Mouse (Mus musculus): ENCODE data around the gene Olfr30.
"Not testable (repeated sequence)": the region's sequence is repeated elsewhere in the genome, so short reads cannot be mapped to it uniquely, and the experiment has no call there.

Gene Olfr30

GRCm38 (mm10) chr11:58462170-58462569, at the start of gene Olfr30:
TSS of gene Olfr30 (minus strand) at chr11:58462270.
- no peak for DNase-seq (ENCODE audit: low spot score)

DNA sequence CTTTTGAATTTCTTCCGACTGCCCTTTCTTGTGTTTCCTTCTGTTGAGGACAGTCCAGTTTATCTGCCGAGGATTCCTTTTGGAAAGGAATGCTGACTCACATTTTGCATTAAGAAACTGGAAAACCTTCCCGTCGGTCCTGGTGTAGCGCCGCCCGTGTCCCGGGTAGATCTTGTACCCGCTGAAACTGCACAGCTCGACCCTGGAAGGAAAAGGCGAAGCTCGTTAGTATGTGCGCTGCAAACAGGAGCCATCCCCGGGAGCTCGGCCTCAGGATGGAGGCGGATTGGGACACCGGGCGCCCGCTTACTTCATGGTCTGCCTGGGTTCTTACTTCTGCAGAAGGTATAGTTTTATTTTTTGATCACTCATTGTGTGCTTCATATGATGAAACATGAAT, 47.0 kb upstream of the Olfr30 start:
- not testable (repeated sequence) for DNase-seq (ENCODE audit: low spot score)

DNA sequence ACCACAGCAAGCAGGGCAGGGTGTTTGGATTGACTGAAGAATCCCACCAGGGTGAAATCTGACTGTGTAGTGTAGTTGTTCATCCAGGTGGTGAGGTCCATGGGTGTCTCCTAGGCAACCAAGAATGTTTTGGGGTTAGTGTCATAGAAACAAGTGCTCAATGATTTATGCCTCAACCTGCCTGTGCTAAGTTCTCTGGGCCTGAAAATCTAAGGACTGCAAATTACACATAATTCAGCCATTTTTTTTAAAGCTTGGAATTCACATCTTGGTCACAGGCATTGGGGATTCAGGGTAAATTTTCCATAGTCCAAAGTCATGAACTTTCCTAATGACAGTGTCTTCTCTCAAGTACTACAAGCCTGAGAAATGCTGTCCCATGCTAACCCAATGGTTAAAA, 40.4 kb upstream of the Olfr30 start, which contains the start of gene Olfr331:
Gene Olfr331 (minus strand): TSS at position 101 of the 400 bp plus-strand sequence.
- DNase-seq (ENCODE audit: low spot score) = not testable (repeated sequence)

- no peak for DNase-seq (ENCODE audit: low spot score)
These were observed 37.2 kb upstream of the Olfr30 start for GRCm38 (mm10) chr11:58499290-58499689.

- DNase-seq (ENCODE audit: low spot score) = no peak
These were observed 36.7 kb upstream of the Olfr30 start for GRCm38 (mm10) chr11:58498761-58499160.

- DNase-seq (ENCODE audit: low spot score) = no peak
These were observed 30.4 kb upstream of the Olfr30 start, which contains the start of gene Olfr332 for GRCm38 (mm10) chr11:58492455-58492854. TSS of gene Olfr332 (minus strand) at chr11:58492555.

DNA sequence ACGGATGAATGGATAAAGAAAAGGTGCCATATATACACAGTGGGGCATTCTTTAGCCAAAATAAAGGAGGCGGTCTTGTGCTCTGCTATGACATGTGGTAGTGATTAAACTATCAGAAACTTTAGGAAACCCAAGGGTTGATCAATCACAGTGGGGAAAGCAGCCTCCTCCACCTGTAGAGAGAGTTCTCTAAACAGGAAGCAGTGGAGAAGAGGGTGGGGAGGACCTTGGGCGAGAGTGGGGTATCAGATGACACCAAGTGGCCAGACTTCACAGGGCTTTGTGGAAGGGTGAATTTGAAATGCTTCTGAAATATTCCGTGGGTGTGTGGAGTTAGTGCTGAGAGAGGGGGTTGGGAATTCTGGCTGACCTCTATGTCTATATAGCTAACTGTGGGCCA, 8.5 kb downstream of the Olfr30 start:
- no peak for DNase-seq (ENCODE audit: low spot score)

DNA sequence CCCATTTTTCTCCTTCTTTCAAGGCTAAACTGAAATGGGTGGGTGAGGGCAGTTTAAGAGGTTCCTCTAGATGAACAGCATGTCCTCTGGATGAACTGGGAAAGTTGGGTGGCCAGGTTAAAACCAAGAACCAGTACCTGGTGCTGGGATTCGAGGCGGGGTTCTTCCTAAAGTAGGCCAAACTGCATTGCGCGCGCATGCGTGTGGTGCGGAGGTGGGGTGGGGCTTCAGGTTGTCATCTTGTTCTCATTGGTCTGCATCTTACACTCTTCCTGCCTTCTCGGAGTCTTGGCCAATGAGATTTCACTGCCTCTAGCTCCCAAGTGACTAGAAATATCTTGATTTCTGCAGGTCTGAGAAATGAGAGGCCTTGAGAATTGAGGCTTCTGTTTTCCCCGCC, 9.3 kb downstream of the Olfr30 start, which contains the start of gene Lypd9:
Gene Lypd9 (minus strand): TSS at position 165 of the 400 bp plus-strand sequence.
- no peak for DNase-seq (ENCODE audit: low spot score)

- DNase-seq (ENCODE audit: low spot score) = no peak
These were observed 24.2 kb downstream of the Olfr30 start for GRCm38 (mm10) chr11:58437866-58438265.

DNA sequence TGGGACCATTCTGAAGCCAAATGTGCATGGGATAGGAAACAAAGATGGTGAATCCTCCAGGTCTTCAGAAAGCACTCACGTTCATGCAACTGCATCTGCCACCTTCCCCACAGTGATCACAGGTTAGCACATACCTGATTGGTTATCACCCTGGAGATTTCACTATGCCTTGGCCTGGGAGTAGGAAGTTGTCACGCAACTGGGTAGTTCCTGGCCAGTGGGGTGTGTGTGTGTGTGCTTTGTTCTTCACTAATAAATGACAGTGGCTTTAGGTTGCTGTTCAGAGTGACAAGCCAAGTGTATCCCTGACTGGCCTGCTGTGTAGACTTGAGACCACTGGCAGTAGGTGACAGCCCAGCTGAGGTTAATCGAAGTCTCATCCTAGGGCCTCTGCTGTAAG, 29.8 kb downstream of the Olfr30 start, which contains the start of gene Gm12253:
Gene Gm12253 (plus strand): TSS at position 301 of the 400 bp plus-strand sequence.
- no peak for DNase-seq (ENCODE audit: low spot score)

GRCm38 (mm10) chr11:58420815-58421214, 41.3 kb downstream of the Olfr30 start, which contains the start of gene 1810065E05Rik:
TSS of gene 1810065E05Rik (plus strand) at chr11:58421111.
- no peak for DNase-seq (ENCODE audit: low spot score)

DNA sequence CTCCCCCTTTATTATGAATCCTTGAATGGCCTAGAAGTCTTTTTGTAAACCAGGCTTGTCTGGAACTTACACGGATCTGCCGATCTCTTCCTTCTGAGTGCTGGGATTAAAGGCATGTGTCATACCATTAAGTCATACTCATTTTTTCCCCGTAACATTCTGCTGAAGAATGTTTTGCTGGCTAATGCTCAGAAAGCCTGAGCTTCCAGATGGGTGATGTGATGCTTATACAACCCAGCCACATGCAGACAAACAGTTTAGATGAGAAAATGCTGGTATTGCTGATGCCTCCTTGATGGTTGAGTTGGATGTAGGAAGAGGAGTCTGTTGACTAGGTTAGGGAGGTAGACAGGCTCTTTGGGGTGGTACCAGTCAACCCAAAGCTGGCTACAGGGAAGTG, 43.7 kb downstream of the Olfr30 start:
- no peak for DNase-seq (ENCODE audit: low spot score)

DNA sequence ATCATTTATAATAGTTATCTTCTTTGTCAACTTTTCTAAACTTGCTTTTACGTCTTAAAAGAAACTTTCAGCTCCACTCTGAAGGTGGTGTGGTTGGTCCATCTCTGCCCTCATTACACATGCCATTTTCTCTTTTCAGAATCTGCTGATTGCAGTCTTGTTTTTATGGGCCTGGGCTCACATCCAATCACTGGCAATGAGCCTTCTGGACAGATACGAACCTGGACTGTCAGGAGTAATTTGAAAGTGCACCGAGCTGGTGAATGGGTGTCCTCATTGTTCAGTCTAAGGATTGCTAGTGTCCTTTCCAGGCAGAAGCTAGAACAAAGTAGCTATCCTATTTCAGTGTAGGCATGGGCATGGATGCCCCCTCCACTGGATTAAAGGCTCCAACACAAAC, 54.0 kb downstream of the Olfr30 start:
- DNase-seq (ENCODE audit: low spot score) = no peak
